Mouse (Mus musculus) activated CD4-positive, CD25-positive, alpha-beta regulatory T cell, adult 9 weeks (primary cell): ENCODE measurements around the gene Camkk1. TPM values are rescaled to one million over a fixed set of nuclear protein-coding genes. Genes with fewer than 3 reads are reported as not detected.

Source experiments
- polyA plus RNA-seq: library from polyadenylated mRNA; unstranded; fragments of 100-300 nt; shearing (Covaris generic); gene quantifications from one replicate; pipeline ENCODE4 v1.2.1, GENCODE M21; 2017

Camkk1 gene
- 10.0 TPM for polyA plus RNA-seq

GRCm38 (mm10) chr11:73018471-73019146, at the start of gene Camkk1:
Gene Camkk1, plus strand, starts transcription at chr11:73019008.

GRCm38 (mm10) chr11:72998771-72999170, 20.0 kb upstream of the Camkk1 start, which contains the start of gene P2rx1:
Gene P2rx1, plus strand, starts transcription at chr11:72999103.

GRCm38 (mm10) chr11:73047542-73047996, 28.8 kb downstream of the Camkk1 start, which contains the start of gene Ncbp3:
Gene Ncbp3, plus strand, starts transcription at chr11:73047783.

GRCm38 (mm10) chr11:73090283-73090682, 71.5 kb downstream of the Camkk1 start, which contains the start of gene Itgae:
Gene Itgae, plus strand, starts transcription at chr11:73090583.

Other genes starting within 250 kb of the Camkk1 start
- gene Cyb5d2, start 222.9 kb upstream of the Camkk1 start, polyA plus RNA-seq: 9.4 TPM
- 14.5 TPM for gene Zzef1, start 222.8 kb upstream of the Camkk1 start, polyA plus RNA-seq
- gene Atp2a3, start 57.8 kb upstream of the Camkk1 start, polyA plus RNA-seq: 271 TPM
- gene P2rx1, start 19.9 kb upstream of the Camkk1 start, polyA plus RNA-seq: not detected
- 19.3 TPM for gene Ncbp3, start 28.8 kb downstream of the Camkk1 start, polyA plus RNA-seq
- gene Itgae, start 71.6 kb downstream of the Camkk1 start, polyA plus RNA-seq: 82.4 TPM
- 8.2 TPM for gene Haspin, start 119.3 kb downstream of the Camkk1 start, polyA plus RNA-seq
- gene P2rx5, start 141.4 kb downstream of the Camkk1 start, polyA plus RNA-seq: 0.11 TPM
- 50.3 TPM for gene Emc6, start 158.0 kb downstream of the Camkk1 start, polyA plus RNA-seq
- gene Tax1bp3, start 158.1 kb downstream of the Camkk1 start, polyA plus RNA-seq: 30.7 TPM
- gene Ctns, start 180.0 kb downstream of the Camkk1 start, polyA plus RNA-seq: 14.2 TPM
- gene Shpk, start 180.5 kb downstream of the Camkk1 start, polyA plus RNA-seq: 7.7 TPM
- gene Trpv1, start 215.3 kb downstream of the Camkk1 start, polyA plus RNA-seq: not detected
- gene Trpv3, start 248.4 kb downstream of the Camkk1 start, polyA plus RNA-seq: not detected